Mouse (Mus musculus) intestine, embryonic 15.5 days (tissue): Measurements from ENCODE around the gene Tmem168. TPM values are rescaled to one million over a fixed set of nuclear protein-coding genes. Genes with fewer than 3 reads are reported as not detected.

Experiments
- ATAC-seq: fragments of 200-750 bp; cut with Nextera tagmentation; 2 replicates; pipeline ENCODE4 v1.8.0; 2017; ENCODE audit warnings: moderate TSS enrichment, moderate library complexity
- H3K27ac ChIP-seq: fragments of 300-500 bp; sonication (generic); 2 replicates; pipeline ENCODE4 v1.5.1; 2015; ENCODE audit warnings: mild to moderate bottlenecking, inconsistent platforms
- H3K27me3 ChIP-seq: fragments of 300-500 bp; sonication (generic); replicated peaks from 2 replicates; pipeline ENCODE4 v1.6.1; 2015; ENCODE audit warnings: inconsistent platforms
- H3K36me3 ChIP-seq: fragments of 300-500 bp; sonication (generic); 2 replicates; pipeline ENCODE4 v1.6.1; 2015; ENCODE audit warnings: inconsistent platforms
- H3K4me1 ChIP-seq: fragments of 300-500 bp; sonication (generic); replicated peaks from 2 replicates; pipeline ENCODE4 v1.6.1; 2015; ENCODE audit warnings: inconsistent platforms
- H3K4me2 ChIP-seq: fragments of 300-500 bp; sonication (generic); replicated peaks from 2 replicates; pipeline ENCODE4 v1.6.1; 2015; ENCODE audit warnings: mild to moderate bottlenecking, inconsistent platforms
- H3K4me3 ChIP-seq: fragments of 300-500 bp; sonication (generic); replicated peaks from 2 replicates; pipeline ENCODE4 v1.5.1; 2015; ENCODE audit warnings: inconsistent platforms
- H3K9ac ChIP-seq: fragments of 300-500 bp; sonication (generic); 2 replicates; pipeline ENCODE4 v1.6.1; 2015; ENCODE audit warnings: inconsistent platforms
- H3K9me3 ChIP-seq: fragments of 300-500 bp; sonication (generic); 2 replicates; pipeline ENCODE4 v1.6.1; 2016; ENCODE audit warnings: inconsistent platforms
- WGBS: fragments of 180-500 bp; shearing (Covaris S2); methylation state at CpG from one replicate; pipeline ENCODE4 v1.1.7; 2015; 5-methylcytosine and 5-hydroxymethylcytosine counted together
- polyA plus RNA-seq: library from polyadenylated mRNA; unstranded; fragments of >200 nt; fragmentation: Nextera tagmentation; extraction: Ambion mirVana; gene quantifications from 2 replicates; pipeline ENCODE4 v1.2.1, GENCODE M21; 2015

Tmem168 gene
- polyA plus RNA-seq, 1 experiment from 2014 or later, result 34.2 TPM

- Histone ChIP-seq H3K27me3 (no peaks in the 10 kb centered on the region), H3K9ac (no peak overlapping the region), H3K4me3 (no peak overlapping the region), H3K4me2 (no peak overlapping the region), H3K4me1 (peaks cover 7% of the 10 kb centered on the region), H3K27ac (no peak overlapping the region), H3K36me3 (no peaks in the 10 kb centered on the region), H3K9me3 (no peaks in the 10 kb centered on the region)
- ATAC-seq, result no peak
- 69% methylated on average over 5 of the region's 5 CpGs for WGBS
These were observed 1.6 kb upstream of the Tmem168 start for GRCm38 (mm10) chr6:13609353-13610140.

GRCm38 (mm10) chr6:13606921-13607620 lies 829 bp downstream of the Tmem168 start:
- 10% methylated on average over 15 of the region's 15 CpGs for WGBS
- peak overlapping the region; percentile 81 for H3K4me2 ChIP-seq
- ATAC-seq, result no peak; the same call in none of the 2 replicates
- peak overlapping the region; percentile 96 for H3K27ac ChIP-seq
- peaks cover 7% of the 10 kb centered on the region for H3K4me1 ChIP-seq
- H3K4me3 ChIP-seq, result peak overlapping the region; percentile 83
- H3K27me3 ChIP-seq, result no peaks in the 10 kb centered on the region
- H3K9me3 ChIP-seq, result no peaks in the 10 kb centered on the region
- no peaks in the 10 kb centered on the region for H3K36me3 ChIP-seq
- peak overlapping the region; percentile 82 for H3K9ac ChIP-seq

GRCm38 (mm10) chr6:13606394-13606793 lies 1.5 kb downstream of the Tmem168 start:
- H3K36me3 ChIP-seq, result no peaks in the 10 kb centered on the region
- no peaks in the 10 kb centered on the region for H3K9me3 ChIP-seq
- H3K27me3 ChIP-seq, result no peaks in the 10 kb centered on the region
- ATAC-seq, result no peak
- H3K4me1 ChIP-seq, result peaks cover 7% of the 10 kb centered on the region
- 85% methylated on average over 4 of the region's 4 CpGs for WGBS
- H3K9ac ChIP-seq, result no peak overlapping the region
- H3K4me2 ChIP-seq, result peak overlapping the region; percentile 81
- no peak overlapping the region for H3K27ac ChIP-seq
- H3K4me3 ChIP-seq, result peak overlapping the region; percentile 83; the same call in 1 of the 2 replicates

- 94% methylated on average over 6 of the region's 6 CpGs for WGBS
- no peaks in the 10 kb centered on the region for H3K9me3 ChIP-seq
- no peak overlapping the region for H3K4me3 ChIP-seq
- H3K27ac ChIP-seq, result no peak overlapping the region
- H3K4me1 ChIP-seq, result peaks cover 5% of the 10 kb centered on the region
- H3K9ac ChIP-seq, result no peak overlapping the region
- H3K4me2 ChIP-seq, result no peak overlapping the region
- H3K27me3 ChIP-seq, result no peaks in the 10 kb centered on the region
- no peak for ATAC-seq
- H3K36me3 ChIP-seq, result no peaks in the 10 kb centered on the region
These were observed 4.8 kb downstream of the Tmem168 start for GRCm38 (mm10) chr6:13603134-13603533.

GRCm38 (mm10) chr6:13601587-13601986 lies 6.3 kb downstream of the Tmem168 start:
- no peak overlapping the region for H3K4me3 ChIP-seq
- no peak for ATAC-seq
- H3K9me3 ChIP-seq, result no peaks in the 10 kb centered on the region
- H3K9ac ChIP-seq, result no peak overlapping the region
- no peaks in the 10 kb centered on the region for H3K36me3 ChIP-seq
- no peak overlapping the region for H3K27ac ChIP-seq
- H3K27me3 ChIP-seq, result no peaks in the 10 kb centered on the region
- no peak overlapping the region for H3K4me2 ChIP-seq
- 68% methylated on average over 6 of the region's 6 CpGs for WGBS
- peaks cover 2% of the 10 kb centered on the region for H3K4me1 ChIP-seq

- Histone ChIP-seq H3K4me2 (no peak overlapping the region), H3K4me3 (no peak overlapping the region), H3K9me3 (no peaks in the 10 kb centered on the region), H3K36me3 (no peaks in the 10 kb centered on the region; the same call in 1 of the 2 replicates), H3K27me3 (no peaks in the 10 kb centered on the region), H3K27ac (no peak overlapping the region), H3K9ac (no peak overlapping the region), H3K4me1 (no peaks in the 10 kb centered on the region)
- ATAC-seq, result no peak
- WGBS, result 90% methylated on average over 7 of the region's 7 CpGs
These were observed 9.5 kb downstream of the Tmem168 start for GRCm38 (mm10) chr6:13598239-13598923.

GRCm38 (mm10) chr6:13592729-13593345 lies 15.1 kb downstream of the Tmem168 start:
- Histone ChIP-seq H3K9me3 (no peaks in the 10 kb centered on the region), H3K9ac (no peak overlapping the region), H3K27ac (no peak overlapping the region), H3K4me3 (no peak overlapping the region), H3K36me3 (no peaks in the 10 kb centered on the region; the same call in 1 of the 2 replicates), H3K4me2 (no peak overlapping the region), H3K27me3 (no peaks in the 10 kb centered on the region), H3K4me1 (no peaks in the 10 kb centered on the region)
- 79% methylated on average over 4 of the region's 4 CpGs for WGBS
- ATAC-seq, result no peak

GRCm38 (mm10) chr6:13586560-13586959 lies 21.3 kb downstream of the Tmem168 start:
- 14% methylated on average over 2 of the region's 2 CpGs for WGBS
- 0 out of 2 replicates have a peak overlapping the region, but pooled peaks have one; percentile 30 for H3K27ac ChIP-seq
- no peak overlapping the region for H3K9ac ChIP-seq

GRCm38 (mm10) chr6:13586154-13586553 lies 21.7 kb downstream of the Tmem168 start:
- no peaks in the 10 kb centered on the region for H3K9me3 ChIP-seq
- WGBS, result 40% methylated on average over 8 of the region's 8 CpGs
- H3K9ac ChIP-seq, result no peak overlapping the region
- peak; percentile 75 for ATAC-seq
- H3K27ac ChIP-seq, result peak overlapping the region; percentile 30
- no peak overlapping the region for H3K4me3 ChIP-seq
- 0 out of 2 replicates have a peak overlapping the region, but pooled peaks have one; percentile 14 for H3K4me2 ChIP-seq
- no peaks in the 10 kb centered on the region for H3K4me1 ChIP-seq
- no peaks in the 10 kb centered on the region for H3K27me3 ChIP-seq
- H3K36me3 ChIP-seq, result peaks cover 7% of the 10 kb centered on the region; the same call in 1 of the 2 replicates

More at GRCm38 (mm10) chr6:13586560-13586959, 21.3 kb downstream of the Tmem168 start:
- Histone ChIP-seq H3K4me3 (no peak overlapping the region), H3K4me2 (0 out of 2 replicates have a peak overlapping the region, but pooled peaks have one; percentile 14), H3K27me3 (no peaks in the 10 kb centered on the region), H3K9me3 (no peaks in the 10 kb centered on the region), H3K4me1 (no peaks in the 10 kb centered on the region), H3K36me3 (peaks cover 7% of the 10 kb centered on the region; the same call in 1 of the 2 replicates)
- ATAC-seq, result peak; percentile 97

- H3K4me1 ChIP-seq, result no peaks in the 10 kb centered on the region
- no peak overlapping the region for H3K4me2 ChIP-seq
- H3K9ac ChIP-seq, result no peak overlapping the region
- WGBS, result 68% methylated on average over 6 of the region's 6 CpGs
- H3K27me3 ChIP-seq, result no peaks in the 10 kb centered on the region
- peaks cover 7% of the 10 kb centered on the region; the same call in 1 of the 2 replicates for H3K36me3 ChIP-seq
- H3K9me3 ChIP-seq, result no peaks in the 10 kb centered on the region
- H3K4me3 ChIP-seq, result no peak overlapping the region
- no peak for ATAC-seq
- H3K27ac ChIP-seq, result no peak overlapping the region
These were observed 23.1 kb downstream of the Tmem168 start for GRCm38 (mm10) chr6:13584788-13585187.

- H3K4me1 ChIP-seq, result no peaks in the 10 kb centered on the region
- no peaks in the 10 kb centered on the region for H3K27me3 ChIP-seq
- no peak overlapping the region for H3K9ac ChIP-seq
- H3K36me3 ChIP-seq, result peaks cover 7% of the 10 kb centered on the region; the same call in 1 of the 2 replicates
- no peak overlapping the region for H3K4me3 ChIP-seq
- 55% methylated on average over 1 of the region's 1 CpGs for WGBS
- ATAC-seq, result peak; percentile 59; the same call in 1 of the 2 replicates
- H3K4me2 ChIP-seq, result no peak overlapping the region
- H3K9me3 ChIP-seq, result no peaks in the 10 kb centered on the region
- H3K27ac ChIP-seq, result no peak overlapping the region
These were observed 25.8 kb downstream of the Tmem168 start for GRCm38 (mm10) chr6:13582075-13582474.
